Mouse (Mus musculus): ENCODE measurements around the gene Add1.

DNA sequence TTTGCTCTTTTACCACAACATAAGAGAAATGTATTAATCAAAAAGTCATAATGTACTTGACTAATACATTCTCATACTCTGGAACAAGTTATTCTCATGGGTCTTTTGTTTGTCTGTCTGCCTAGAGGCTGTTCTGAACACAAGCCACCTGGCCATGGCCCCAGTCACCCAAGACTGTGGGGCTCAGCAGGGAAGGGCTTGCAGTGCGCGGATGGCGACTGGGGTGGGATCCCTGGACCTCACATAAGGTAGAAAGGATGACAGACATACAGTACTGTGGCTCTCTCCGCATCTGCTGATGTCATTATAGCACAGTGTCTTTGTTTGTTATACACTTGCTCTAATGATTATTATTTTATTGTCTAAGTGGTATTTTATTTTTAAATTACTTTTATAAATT, 17.2 kb downstream of the Add1 start:
- TF ChIP-seq CTCF (IDR thresholded peaks at IDR 0.05; ENCODE audit: low read depth) (no peak), EP300 (IDR thresholded peaks at IDR 0.05; ENCODE audit: low read depth) (no peak)

Data from heart, postnatal 0 days (tissue).